Mouse (Mus musculus): Measurements from ENCODE around the gene Atad2b.

DNA sequence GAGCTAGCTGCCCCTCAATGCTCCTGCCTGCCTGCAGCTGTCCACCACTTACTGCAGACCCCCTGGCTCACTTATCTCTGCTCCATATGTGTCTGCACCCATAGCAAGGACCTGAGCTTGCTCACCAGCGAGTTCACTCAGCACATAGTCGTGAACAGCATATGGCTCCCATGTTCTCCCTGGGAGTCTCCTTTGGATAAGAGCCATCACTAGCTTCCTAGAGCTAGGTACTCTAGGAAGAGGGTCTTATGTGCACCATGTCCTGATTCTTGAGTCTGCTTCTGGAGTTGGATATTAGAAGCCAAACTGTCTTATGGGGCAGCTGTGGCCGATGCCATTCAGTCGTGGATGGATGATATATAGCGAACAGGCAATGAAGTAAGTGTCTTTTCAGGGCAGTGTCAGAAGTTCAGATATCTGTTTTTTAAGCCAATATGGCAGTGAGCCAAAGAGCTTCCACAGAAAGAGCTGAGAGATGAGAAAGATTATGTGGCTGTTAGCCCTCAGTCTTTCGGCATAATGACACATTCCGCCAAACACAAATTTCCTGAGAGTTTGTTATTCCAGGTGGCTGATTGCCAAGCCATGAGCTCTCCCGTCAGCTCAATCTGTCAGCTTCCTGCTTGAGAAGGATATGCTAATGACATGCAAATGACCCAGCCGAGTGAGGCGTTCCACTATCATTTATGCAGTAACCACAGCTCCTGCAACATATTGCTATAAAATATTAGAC lies 170.8 kb downstream of the Atad2b start:
- no peak for TF ChIP-seq CTCF (IDR thresholded peaks at IDR 0.05; ENCODE audit: insufficient read depth, low read depth, low read length)
- TF ChIP-seq POLR2A (IDR thresholded peaks at IDR 0.05; ENCODE audit: insufficient read depth, low read depth, low read length): no peak

Data from olfactory bulb, adult 2 months (tissue).